Mouse (Mus musculus) forebrain, embryonic 16.5 days (tissue): ENCODE measurements around the gene Fgfr2. TPM values are rescaled to one million over a fixed set of nuclear protein-coding genes. Genes with fewer than 3 reads are reported as not detected.
A peak's percentile ranks its signal among the peaks of the same experiment; 100 is the strongest.

ENCODE experiments used
- ATAC-seq: fragments of 200-750 bp; cut with Nextera tagmentation; 2 replicates; pipeline ENCODE4 v1.8.0; 2017; ENCODE audit warnings: mild to moderate bottlenecking, moderate library complexity
- H3K27ac ChIP-seq: fragments of 300-500 bp; sonication (generic); 2 replicates; pipeline ENCODE4 v1.5.1; 2014; ENCODE audit warnings: low read length, control low read depth
- H3K27me3 ChIP-seq: fragments of 300-500 bp; sonication (generic); replicated peaks from 2 replicates; pipeline ENCODE4 v1.6.1; 2014; ENCODE audit warnings: low read length; ENCODE audit not compliant: control insufficient read depth, insufficient read depth
- H3K36me3 ChIP-seq: fragments of 300-500 bp; sonication (generic); 2 replicates; pipeline ENCODE4 v1.6.1; 2014; ENCODE audit not compliant: control insufficient read depth, insufficient read depth
- H3K4me1 ChIP-seq: fragments of 300-500 bp; sonication (generic); replicated peaks from 2 replicates; pipeline ENCODE4 v1.6.1; 2014; ENCODE audit warnings: low read length; ENCODE audit not compliant: control insufficient read depth, insufficient read depth
- H3K4me2 ChIP-seq: fragments of 300-500 bp; sonication (generic); 2 replicates; pipeline ENCODE4 v1.6.1; 2014; ENCODE audit warnings: mild to moderate bottlenecking, low read length, control low read depth
- H3K4me3 ChIP-seq: fragments of 300-500 bp; sonication (generic); replicated peaks from 2 replicates; pipeline ENCODE4 v1.5.1; 2014; ENCODE audit warnings: mild to moderate bottlenecking, low read length, control low read depth
- H3K9ac ChIP-seq: fragments of 300-500 bp; sonication (generic); replicated peaks from 2 replicates; pipeline ENCODE4 v1.6.1; 2014; ENCODE audit warnings: low read depth, low read length, control low read depth
- H3K9me3 ChIP-seq: fragments of 300-500 bp; sonication (generic); 2 replicates; pipeline ENCODE4 v1.6.1; 2016; ENCODE audit warnings: low read length; ENCODE audit not compliant: control insufficient read depth
- WGBS: fragments of 180-500 bp; shearing (Covaris S2); extraction: QIAGEN DNeasy Blood & Tissue Kit; methylation state at CpG from one replicate; pipeline ENCODE4 v1.1.7; 2014; 5-methylcytosine and 5-hydroxymethylcytosine counted together
- polyA plus RNA-seq: library from polyadenylated mRNA; unstranded; fragments of >200 nt; fragmentation: Nextera tagmentation; extraction: Ambion mirVana; gene quantifications from 2 replicates; pipeline ENCODE4 v1.2.1, GENCODE M21; 2015

Fgfr2 gene
- polyA plus RNA-seq, 1 experiment from 2014 or later, result 39.2 TPM

DNA sequence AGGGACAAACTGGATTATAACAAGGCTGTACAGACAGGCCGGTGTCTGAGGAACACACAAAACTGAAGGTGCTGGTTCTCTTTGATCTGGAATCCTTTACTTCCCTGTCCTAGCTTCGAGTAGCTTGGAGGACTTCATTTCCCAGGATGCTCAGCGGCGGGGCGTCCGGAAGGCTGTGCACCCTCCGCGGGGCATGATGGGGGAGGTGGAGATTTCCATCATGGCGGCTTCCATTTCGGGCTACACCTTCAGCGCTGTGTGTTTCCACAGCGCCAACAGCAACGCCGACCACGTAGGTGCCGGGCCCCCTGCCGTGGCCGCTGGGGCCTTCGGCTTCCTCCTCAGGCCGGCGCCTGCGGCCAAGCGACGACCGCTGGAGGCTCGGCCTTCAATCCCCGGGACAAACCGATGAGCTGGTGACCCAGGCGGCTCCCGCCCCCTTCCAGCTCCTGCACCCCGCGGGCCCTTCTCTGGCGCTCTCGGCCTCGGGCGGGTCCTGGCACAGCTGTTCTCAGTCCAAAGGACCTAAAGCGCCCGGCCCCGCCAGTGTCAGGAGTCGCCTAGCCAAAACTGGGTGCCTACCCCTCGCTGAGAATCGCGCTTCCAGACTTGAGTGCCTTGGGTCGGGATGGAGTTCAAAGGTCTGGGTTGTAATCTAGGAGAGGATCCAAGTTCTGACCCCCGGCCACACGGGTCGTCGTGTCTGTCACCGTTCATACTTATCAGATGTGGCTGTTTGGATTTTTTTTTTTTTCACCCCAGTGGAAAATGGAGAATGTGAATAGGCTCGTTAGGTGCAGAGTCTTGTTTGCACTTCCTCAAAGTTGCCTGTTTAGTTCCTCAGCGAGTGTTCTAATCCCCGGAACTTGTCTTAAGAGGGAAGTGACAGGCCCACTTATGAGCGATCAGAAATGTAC, 263.9 kb downstream of the Fgfr2 start, which contains the start of gene Abraxas2:
TSS of gene Abraxas2 (plus strand) at position 184 of the 917 bp plus-strand sequence.
- WGBS, result under 1% methylated on average over 53 of the region's 53 CpGs
- Histone ChIP-seq H3K9me3 (no peaks in the 10 kb centered on the region), H3K4me3 (peak within 1 kb of the TSS; percentile 70), H3K4me2 (peak within 1 kb of the TSS; percentile 83), H3K36me3 (no peaks in the 10 kb centered on the region), H3K27me3 (no peaks in the 10 kb centered on the region), H3K9ac (peak within 1 kb of the TSS; percentile 82), H3K4me1 (peaks cover 14% of the 10 kb centered on the region), H3K27ac (peak within 1 kb of the TSS; percentile 63)
- ATAC-seq, result peak; percentile 98

DNA sequence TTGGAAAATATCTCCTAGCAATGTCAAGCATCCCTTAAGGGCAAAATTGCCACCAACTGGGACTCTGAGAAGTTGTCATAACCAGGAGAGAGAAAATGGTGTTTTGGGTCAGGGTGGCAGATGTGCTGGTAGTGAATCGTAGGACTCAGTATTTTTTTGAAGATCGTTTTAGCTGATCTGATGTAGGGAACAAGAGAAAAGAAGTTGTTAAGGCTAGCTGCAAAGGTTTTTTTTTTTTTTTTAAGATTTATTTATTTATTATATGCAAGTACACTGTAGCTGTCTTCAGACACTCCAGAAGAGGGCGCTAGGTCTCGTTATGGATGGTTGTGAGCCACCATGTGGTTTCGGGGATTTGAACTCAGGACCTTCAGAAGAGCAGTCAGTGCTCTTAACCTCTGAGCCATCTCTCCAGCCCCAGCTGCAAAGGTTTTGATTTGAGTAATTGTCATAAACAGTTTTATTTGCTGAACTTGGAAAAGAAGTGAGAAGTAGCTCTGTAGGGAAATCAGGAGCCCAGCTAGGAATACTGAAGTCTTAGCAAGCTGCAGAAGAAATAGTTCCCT, 265.0 kb downstream of the Fgfr2 start:
- Histone ChIP-seq H3K9ac (no peak overlapping the region), H3K4me3 (no peak overlapping the region), H3K27ac (no peak overlapping the region), H3K9me3 (no peaks in the 10 kb centered on the region), H3K36me3 (no peaks in the 10 kb centered on the region), H3K4me2 (no peak overlapping the region), H3K4me1 (peaks cover 14% of the 10 kb centered on the region), H3K27me3 (no peaks in the 10 kb centered on the region)
- WGBS, result 67% methylated on average over 5 of the region's 5 CpGs
- no peak for ATAC-seq

DNA sequence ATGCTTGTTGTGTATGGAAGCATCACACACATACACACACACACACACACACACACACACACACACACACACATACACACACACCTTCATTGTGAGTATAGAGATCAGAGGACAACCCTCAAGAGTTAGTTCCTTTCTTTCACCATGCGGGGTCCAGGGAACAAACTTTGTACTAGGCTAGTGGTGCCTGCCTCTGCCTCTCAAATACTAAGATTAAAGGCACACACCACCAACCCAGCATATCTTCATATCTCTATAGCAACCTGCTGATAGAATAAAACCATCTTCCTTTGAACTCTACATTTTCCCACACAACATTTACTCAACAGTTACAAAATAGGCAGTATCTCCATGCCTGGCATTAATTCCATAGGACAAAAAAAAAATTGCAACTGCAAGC, 267.1 kb downstream of the Fgfr2 start:
- WGBS, result 57% methylated on average over 1 of the region's 1 CpGs

GRCm38 (mm10) chr7:132853946-132854345, 269.2 kb downstream of the Fgfr2 start:
- H3K4me2 ChIP-seq, result no peak overlapping the region
- H3K27me3 ChIP-seq, result no peaks in the 10 kb centered on the region
- H3K27ac ChIP-seq, result no peak overlapping the region
- no peak for ATAC-seq
- peaks cover 12% of the 10 kb centered on the region for H3K4me1 ChIP-seq
- no peaks in the 10 kb centered on the region for H3K9me3 ChIP-seq
- WGBS, result 63% methylated on average over 4 of the region's 4 CpGs
- H3K4me3 ChIP-seq, result no peak overlapping the region
- no peak overlapping the region for H3K9ac ChIP-seq
- peaks cover 5% of the 10 kb centered on the region; the same call in 1 of the 2 replicates for H3K36me3 ChIP-seq

More for the DNA sequence above, 267.1 kb downstream of the Fgfr2 start:
- H3K9ac ChIP-seq, result no peak overlapping the region
- H3K4me3 ChIP-seq, result no peak overlapping the region
- no peaks in the 10 kb centered on the region for H3K9me3 ChIP-seq
- H3K27me3 ChIP-seq, result no peaks in the 10 kb centered on the region
- no peak for ATAC-seq
- peaks cover 22% of the 10 kb centered on the region for H3K4me1 ChIP-seq
- H3K36me3 ChIP-seq, result no peaks in the 10 kb centered on the region
- no peak overlapping the region for H3K27ac ChIP-seq
- no peak overlapping the region for H3K4me2 ChIP-seq

DNA sequence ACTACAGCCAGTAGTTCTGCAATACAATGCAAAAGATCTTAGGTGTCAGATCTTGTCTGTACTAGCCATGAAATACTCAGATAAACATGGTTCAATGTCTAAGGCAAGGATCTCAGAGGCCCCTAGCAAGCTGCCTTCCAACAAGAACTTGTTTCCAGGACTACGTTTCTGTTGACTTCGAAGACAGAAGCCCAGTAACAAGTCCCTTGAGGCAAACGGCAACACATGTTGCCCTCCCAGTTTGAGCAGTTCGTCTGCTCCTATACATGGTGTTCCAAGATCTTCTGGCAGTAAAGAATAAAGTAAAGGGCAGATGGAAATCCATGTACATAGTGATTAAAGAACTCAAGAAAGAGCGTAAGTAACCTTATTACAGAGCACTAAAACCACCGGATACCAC, 269.8 kb downstream of the Fgfr2 start:
- 72% methylated on average over 6 of the region's 6 CpGs for WGBS
- no peaks in the 10 kb centered on the region for H3K27me3 ChIP-seq
- H3K36me3 ChIP-seq, result peaks cover 5% of the 10 kb centered on the region; the same call in 1 of the 2 replicates

GRCm38 (mm10) chr7:132852173-132852844, 270.8 kb downstream of the Fgfr2 start, which contains the start of gene Eef1akmt2:
Gene Eef1akmt2 (minus strand): TSS chr7:132852673.
- Histone ChIP-seq H3K4me3 (peak within 1 kb of the TSS; percentile 81), H3K36me3 (peaks cover 6% of the 10 kb centered on the region; the same call in 1 of the 2 replicates), H3K9ac (peak within 1 kb of the TSS; percentile 95), H3K4me2 (peak within 1 kb of the TSS; percentile 70), H3K4me1 (peaks cover 9% of the 10 kb centered on the region), H3K27me3 (no peaks in the 10 kb centered on the region), H3K9me3 (no peaks in the 10 kb centered on the region), H3K27ac (peak within 1 kb of the TSS; percentile 97)
- under 1% methylated on average over 37 of the region's 37 CpGs for WGBS
- ATAC-seq, result peak; percentile 96

More for the DNA sequence above, 269.8 kb downstream of the Fgfr2 start:
- H3K27ac ChIP-seq, result no peak overlapping the region
- H3K4me1 ChIP-seq, result peaks cover 9% of the 10 kb centered on the region
- no peaks in the 10 kb centered on the region for H3K9me3 ChIP-seq
- no peak overlapping the region for H3K4me3 ChIP-seq
- no peak overlapping the region for H3K4me2 ChIP-seq
- ATAC-seq, result no peak
- no peak overlapping the region for H3K9ac ChIP-seq

GRCm38 (mm10) chr7:132843152-132843551, 280.0 kb downstream of the Fgfr2 start:
- Histone ChIP-seq H3K9me3 (no peaks in the 10 kb centered on the region), H3K4me2 (no peak overlapping the region), H3K9ac (no peak overlapping the region), H3K27ac (no peak overlapping the region), H3K36me3 (peaks cover 10% of the 10 kb centered on the region; the same call in 1 of the 2 replicates), H3K4me1 (no peaks in the 10 kb centered on the region), H3K4me3 (no peak overlapping the region), H3K27me3 (no peaks in the 10 kb centered on the region)
- ATAC-seq, result no peak
- 96% methylated on average over 3 of the region's 3 CpGs for WGBS

DNA sequence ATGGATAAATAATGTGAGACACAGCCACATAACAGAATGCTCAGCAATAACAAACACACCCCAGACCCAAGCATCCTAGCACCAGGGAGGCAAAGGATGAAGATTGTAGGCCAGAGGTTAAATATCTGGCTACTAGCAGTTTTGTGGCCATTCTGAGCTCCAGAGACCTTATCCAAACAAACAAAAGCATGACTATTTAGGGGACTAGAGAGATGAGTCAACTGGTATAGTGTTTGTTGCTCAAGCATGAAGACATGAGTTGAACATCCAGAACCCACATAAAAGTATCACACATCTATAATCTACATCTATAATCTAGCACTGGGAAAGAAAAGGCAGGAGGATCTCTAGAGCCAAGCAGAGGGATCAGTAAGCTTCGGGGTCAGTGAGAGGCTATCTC, 280.7 kb downstream of the Fgfr2 start:
- H3K36me3 ChIP-seq, result peaks cover 10% of the 10 kb centered on the region; the same call in 1 of the 2 replicates
- 95% methylated on average over 1 of the region's 1 CpGs for WGBS
- no peaks in the 10 kb centered on the region for H3K27me3 ChIP-seq
- no peak overlapping the region for H3K9ac ChIP-seq
- no peak overlapping the region for H3K27ac ChIP-seq
- H3K4me1 ChIP-seq, result no peaks in the 10 kb centered on the region
- no peak overlapping the region for H3K4me3 ChIP-seq
- no peaks in the 10 kb centered on the region for H3K9me3 ChIP-seq
- H3K4me2 ChIP-seq, result no peak overlapping the region
- ATAC-seq, result no peak

- Histone ChIP-seq H3K4me1 (no peaks in the 10 kb centered on the region), H3K4me3 (no peak overlapping the region), H3K4me2 (no peak overlapping the region), H3K9me3 (no peaks in the 10 kb centered on the region), H3K9ac (no peak overlapping the region), H3K27me3 (no peaks in the 10 kb centered on the region), H3K27ac (no peak overlapping the region), H3K36me3 (peaks cover 7% of the 10 kb centered on the region; the same call in 1 of the 2 replicates)
- 92% methylated on average over 5 of the region's 5 CpGs for WGBS
- no peak for ATAC-seq
These were observed 281.9 kb downstream of the Fgfr2 start for GRCm38 (mm10) chr7:132841287-132841686.
